Mouse (Mus musculus) heart, adult 9 months (tissue): Measurements from ENCODE around the gene Rdx.

Experiments used
- DNase-seq, 2 experiments: peaks; one replicate each; pipeline ENCODE4 v3.0.0; 2022; ENCODE audit warnings: low spot score in 2 of 2

Gene Rdx

GRCm38 (mm10) chr9:52110738-52111137, 63.8 kb downstream of the Rdx start:
- no peak for DNase-seq

GRCm38 (mm10) chr9:52113091-52113490, 66.1 kb downstream of the Rdx start:
- no peak for DNase-seq

- DNase-seq: no peak
Measured at GRCm38 (mm10) chr9:52119212-52119611, 72.2 kb downstream of the Rdx start.

GRCm38 (mm10) chr9:52125225-52125624, 78.3 kb downstream of the Rdx start:
- no peak for DNase-seq

GRCm38 (mm10) chr9:52130348-52130747, 83.4 kb downstream of the Rdx start:
- DNase-seq: no peak

- no peak for DNase-seq
Measured at GRCm38 (mm10) chr9:52132771-52133170, 85.8 kb downstream of the Rdx start.
